Mouse (Mus musculus): ENCODE measurements at regions not wholly inside any gene's neighbourhood (a gene's known extent, or its start where the extent isn't known, plus 50 kb on each side); places are given as distances from the start of the nearest gene placed in this dataset.

DNA sequence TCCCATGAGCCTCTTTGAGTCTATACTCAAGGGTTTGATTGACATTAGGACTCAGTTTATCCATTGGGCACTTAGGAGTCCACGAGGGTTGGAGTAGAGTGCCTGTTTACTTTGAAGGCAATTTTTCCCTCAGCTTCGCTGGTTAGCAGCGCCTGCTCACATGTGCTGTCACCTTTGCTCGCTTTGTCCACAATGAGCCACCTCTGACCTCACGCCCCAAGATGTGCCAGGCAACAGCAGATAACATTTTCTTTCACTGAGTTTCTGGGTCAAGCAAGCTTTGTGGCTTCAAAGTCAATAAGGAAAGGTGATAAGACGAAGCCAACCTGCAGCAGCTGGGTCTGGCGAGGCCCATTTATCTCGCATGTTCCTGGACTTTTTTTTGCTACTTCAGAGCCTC, 99.3 kb upstream of the Afdn start:
- DNase-seq (ENCODE audit: low spot score) (no peak), ATAC-seq (ENCODE audit: low read depth) (no peak)
- H3K4me1 ChIP-seq (ENCODE audit: control insufficient read depth, insufficient read depth, low read length) = peaks cover 14% of the 10 kb centered on the region
- WGBS = 81% methylated on average over 8 of the region's 8 CpGs
- no peaks in the 10 kb centered on the region for H3K36me3 ChIP-seq (ENCODE audit: control insufficient read depth, insufficient read depth, low read length)
- H3K27ac ChIP-seq (replicated peaks; ENCODE audit: low read depth, low read length) = no peak overlapping the region
- no peak overlapping the region for H3K4me3 ChIP-seq (ENCODE audit: low read depth, low read length)
- H3K9ac ChIP-seq (ENCODE audit: low read depth, low read length) = no peak overlapping the region
- no peak overlapping the region for H3K4me2 ChIP-seq (ENCODE audit: low read depth, low read length)
- no peaks in the 10 kb centered on the region for H3K9me3 ChIP-seq (ENCODE audit: control insufficient read depth, low read length)
- no peaks in the 10 kb centered on the region for H3K27me3 ChIP-seq (replicated peaks; ENCODE audit: control insufficient read depth, insufficient read depth, low read length)

- WGBS = 77% methylated on average over 4 of the region's 4 CpGs
- no peak overlapping the region for H3K27ac ChIP-seq (replicated peaks; ENCODE audit: low read depth, low read length)
Measured at GRCm38 (mm10) chr17:13662152-13662551, 98.2 kb upstream of the Afdn start.

More at GRCm38 (mm10) chr17:13662152-13662551, 98.2 kb upstream of the Afdn start:
- ATAC-seq (ENCODE audit: low read depth) (no peak), DNase-seq (ENCODE audit: low spot score) (no peak)
- Histone ChIP-seq H3K4me1 (ENCODE audit: control insufficient read depth, insufficient read depth, low read length) (peaks cover 7% of the 10 kb centered on the region), H3K4me3 (ENCODE audit: low read depth, low read length) (no peak overlapping the region), H3K9me3 (ENCODE audit: control insufficient read depth, low read length) (no peaks in the 10 kb centered on the region), H3K9ac (ENCODE audit: low read depth, low read length) (no peak overlapping the region), H3K27me3 (replicated peaks; ENCODE audit: control insufficient read depth, insufficient read depth, low read length) (no peaks in the 10 kb centered on the region), H3K4me2 (ENCODE audit: low read depth, low read length) (no peak overlapping the region), H3K36me3 (ENCODE audit: control insufficient read depth, insufficient read depth, low read length) (no peaks in the 10 kb centered on the region)
